Mouse (Mus musculus): ENCODE results near the gene Krt87.

Gene Krt87

DNA sequence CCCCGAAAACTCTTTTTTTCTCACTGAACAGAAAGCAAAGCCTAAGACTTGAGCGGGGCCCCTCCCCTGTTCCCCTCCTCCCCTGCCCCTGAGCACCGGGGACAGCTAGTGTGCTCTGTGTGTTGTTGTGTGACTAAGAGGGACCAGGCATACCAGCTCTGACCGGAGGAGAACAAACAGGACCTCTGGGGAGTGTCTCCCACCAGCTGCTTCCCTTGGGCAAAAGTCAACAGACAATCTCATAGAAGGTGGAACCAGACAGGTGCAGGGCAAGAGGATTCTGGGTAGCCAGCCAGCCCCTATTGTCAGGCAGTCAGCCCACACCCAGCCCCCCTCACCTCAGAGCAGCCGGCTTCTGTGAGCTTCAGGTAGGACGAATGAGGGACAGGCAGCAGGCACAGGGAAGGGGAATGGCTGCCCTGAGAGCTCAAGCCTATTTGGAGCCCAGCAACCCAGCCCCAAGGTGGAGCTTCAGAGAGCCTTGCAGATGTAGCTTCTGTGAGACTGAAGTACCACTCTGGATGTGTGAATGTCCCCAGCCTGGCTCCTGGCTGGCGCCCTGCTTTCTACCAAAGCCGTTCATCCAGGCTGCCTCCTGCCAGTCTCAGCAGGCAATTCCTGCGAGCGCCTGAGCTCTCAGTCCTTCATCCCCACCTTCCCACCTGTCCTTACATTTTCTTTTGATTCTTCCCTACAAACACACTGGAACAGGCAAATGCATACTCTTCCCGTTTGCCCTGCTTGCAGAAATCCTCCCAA, 23.6 kb downstream of the Krt87 start:
- DNase-seq = no peak

- DNase-seq = peak in 1 of 2 experiments; percentile 51
Measured at GRCm38 (mm10) chr15:101413916-101414635, 24.5 kb downstream of the Krt87 start.

- peak; percentile 76 to 91 for DNase-seq
Measured at GRCm38 (mm10) chr15:101412188-101412587, 26.4 kb downstream of the Krt87 start.

GRCm38 (mm10) chr15:101410775-101411174, 27.8 kb downstream of the Krt87 start, which contains the start of gene Krt7:
Gene Krt7 (plus strand): TSS chr15:101411043.
- peak; percentile 64 to 82 for DNase-seq

DNA sequence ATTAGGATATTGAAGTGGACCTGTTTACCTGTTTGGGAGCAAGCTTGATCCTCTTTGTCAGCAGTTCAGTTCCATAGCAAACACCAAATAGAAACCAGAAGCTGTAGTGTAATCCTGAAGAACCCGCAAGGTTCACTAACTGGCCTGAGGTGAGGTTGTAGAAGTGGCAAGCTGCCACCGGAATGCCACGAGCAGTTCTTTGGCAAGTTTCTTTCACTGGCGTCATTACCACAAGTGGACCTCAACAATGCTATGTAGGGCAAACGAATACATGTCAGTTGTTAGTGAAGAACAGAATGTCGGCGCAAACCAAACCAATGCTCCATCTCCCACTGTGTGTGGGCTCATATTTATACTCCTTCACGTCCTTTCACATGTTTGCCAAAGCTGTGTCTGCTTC, 40.3 kb downstream of the Krt87 start:
- DNase-seq = peak in 1 of 2 experiments; percentile 29

DNA sequence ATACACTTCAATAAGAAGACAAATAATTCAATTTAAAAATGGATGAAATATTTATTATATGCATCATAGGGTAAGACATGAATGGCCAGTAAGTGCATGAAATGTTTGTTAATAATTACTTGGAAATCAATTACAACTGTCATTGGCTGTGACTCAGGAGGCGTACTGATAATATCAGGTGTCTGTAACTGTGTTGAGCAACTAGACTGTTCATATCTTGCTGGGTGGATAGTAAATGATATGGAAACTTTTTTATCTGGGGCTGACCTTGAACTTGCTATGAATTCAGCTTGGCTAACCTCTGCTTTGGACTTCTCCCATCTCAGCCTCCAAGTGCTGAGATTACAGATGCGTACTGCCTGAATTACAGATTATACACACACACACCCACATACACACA, 40.9 kb downstream of the Krt87 start:
- DNase-seq = no peak

- DNase-seq = no peak
Measured at GRCm38 (mm10) chr15:101396921-101397320, 41.7 kb downstream of the Krt87 start.

GRCm38 (mm10) chr15:101396466-101396865, 42.1 kb downstream of the Krt87 start:
- no peak for DNase-seq

GRCm38 (mm10) chr15:101394908-101395307, 43.7 kb downstream of the Krt87 start:
- DNase-seq = peak; percentile 46 to 59

GRCm38 (mm10) chr15:101392251-101392650, 46.4 kb downstream of the Krt87 start:
- no peak for DNase-seq

DNA sequence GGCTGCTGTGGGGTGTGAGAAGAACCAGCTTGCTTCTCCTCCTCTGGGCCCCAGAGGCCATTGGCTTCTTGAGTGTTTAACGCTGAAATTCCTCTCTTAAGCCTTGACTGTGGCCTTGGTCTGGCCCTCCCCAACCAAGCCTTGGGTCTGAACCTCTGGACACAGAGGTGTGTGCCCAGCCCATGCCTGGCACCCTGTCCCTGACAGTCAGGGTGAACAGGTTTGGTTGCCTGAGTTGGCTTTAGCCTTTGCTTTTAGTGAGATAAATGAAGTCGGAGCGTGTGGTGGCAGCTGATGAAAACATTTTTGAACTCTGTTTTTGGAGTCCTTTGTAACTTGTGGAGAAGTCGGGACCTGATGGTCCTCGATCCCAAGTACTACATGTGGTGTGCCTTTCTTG, 48.4 kb downstream of the Krt87 start:
- DNase-seq = no peak

- DNase-seq = peak; percentile 49 to 59
Measured at GRCm38 (mm10) chr15:101388034-101388541, 50.5 kb downstream of the Krt87 start.

DNA sequence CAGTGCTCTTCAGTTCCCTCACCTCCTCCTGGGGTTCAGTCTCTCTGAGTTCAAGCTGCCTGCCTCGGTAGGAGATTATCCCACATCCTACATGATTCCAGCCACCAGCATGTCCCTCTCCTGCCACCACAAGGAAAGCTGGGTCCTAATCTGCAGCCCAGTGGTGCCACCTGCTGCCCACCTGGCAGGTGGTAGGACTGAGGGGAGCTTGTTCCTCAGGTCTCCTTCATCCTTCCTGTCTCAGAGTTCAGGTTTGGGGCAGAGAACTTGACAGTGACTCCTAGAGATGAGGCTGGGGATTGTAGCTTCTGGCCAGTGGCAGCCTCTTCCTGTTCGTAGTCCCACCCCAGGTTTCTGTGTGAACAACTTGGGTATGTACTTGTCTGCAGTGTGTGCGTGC, 51.4 kb downstream of the Krt87 start:
- DNase-seq = peak; percentile 69 to 70

GRCm38 (mm10) chr15:101385064-101385463, 53.5 kb downstream of the Krt87 start:
- DNase-seq = no peak

GRCm38 (mm10) chr15:101384610-101385009, 54.0 kb downstream of the Krt87 start:
- no peak for DNase-seq

DNA sequence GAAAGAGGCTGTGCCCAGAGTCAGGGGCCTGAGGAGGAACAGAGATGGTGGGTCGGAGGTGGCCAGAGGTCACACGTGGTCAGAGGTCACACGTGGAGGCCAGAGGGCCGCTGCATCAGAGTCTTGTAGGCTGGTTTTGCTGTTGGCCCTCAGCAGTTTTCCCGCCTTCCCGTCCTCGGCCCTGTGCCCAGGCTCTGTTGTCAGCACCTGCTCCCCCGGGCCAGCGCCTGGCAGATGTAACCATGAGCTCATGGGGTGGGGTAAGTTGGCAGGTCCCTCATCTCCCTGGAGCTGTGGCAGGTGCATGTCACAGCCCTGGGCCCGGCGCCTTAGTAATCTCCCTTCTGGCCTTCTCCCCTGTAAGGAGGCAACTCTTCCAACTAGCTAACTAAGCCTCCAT, 55.8 kb downstream of the Krt87 start:
- no peak for DNase-seq

DNA sequence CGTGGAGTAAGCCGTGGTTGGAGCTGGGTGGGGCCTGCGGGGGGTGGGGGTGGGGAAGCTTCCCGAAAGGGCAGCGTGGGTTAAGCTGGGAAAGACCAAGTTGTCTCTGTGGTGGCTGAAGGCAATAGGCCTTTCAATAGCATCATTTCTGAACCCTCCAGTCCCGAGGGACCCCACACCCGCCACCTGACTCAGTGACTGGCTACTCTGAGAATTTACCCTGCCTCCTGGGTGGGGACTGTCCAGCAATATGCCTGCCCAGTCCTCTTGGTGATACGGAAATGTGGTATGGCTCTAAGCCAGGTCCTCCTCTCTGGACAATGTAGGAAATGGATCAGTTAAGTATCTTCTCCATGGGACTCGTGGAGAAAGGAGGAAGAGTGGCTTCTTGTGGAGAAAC, 56.8 kb downstream of the Krt87 start:
- DNase-seq = peak; percentile 75 to 77

Data from kidney, postnatal 25 days (tissue).